Mouse (Mus musculus): ENCODE measurements at regions not wholly inside any gene's neighbourhood (a gene's known extent, or its start where the extent isn't known, plus 50 kb on each side); places are given as distances from the start of the nearest gene placed in this dataset.
A peak's percentile ranks its signal among the peaks of the same experiment; 100 is the strongest.
"Not testable (repeated sequence)": the region's sequence is repeated elsewhere in the genome, so short reads cannot be mapped to it uniquely, and the experiment has no call there.

- DNase-seq: no peak
Measured at GRCm38 (mm10) chr8:109320955-109321354, 172.9 kb upstream of the Pmfbp1 start.

- no peak for DNase-seq
Measured at GRCm38 (mm10) chr8:109323351-109323750, 170.5 kb upstream of the Pmfbp1 start.

DNA sequence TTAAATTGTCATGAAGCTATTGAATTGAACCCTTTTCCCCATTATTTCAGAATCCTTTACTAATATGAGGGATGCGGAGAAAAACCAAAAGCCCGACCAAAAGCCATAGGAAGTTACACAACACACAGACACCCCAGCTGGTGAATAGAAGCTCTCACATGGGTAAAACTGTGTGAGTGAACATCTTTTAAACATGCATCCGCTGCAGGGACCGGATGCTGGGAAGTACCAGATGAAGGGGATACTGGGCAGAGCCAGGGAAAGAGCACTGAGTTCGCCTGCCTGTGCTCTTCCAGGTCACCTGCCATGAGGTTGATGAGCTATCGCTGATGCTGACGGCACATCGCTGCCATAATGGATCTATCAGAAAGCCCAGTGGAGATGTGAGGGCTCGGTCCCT lies 169.6 kb upstream of the Pmfbp1 start:
- no peak for DNase-seq

- DNase-seq: no peak
Measured at GRCm38 (mm10) chr8:109336203-109336602, 157.6 kb upstream of the Pmfbp1 start.

DNA sequence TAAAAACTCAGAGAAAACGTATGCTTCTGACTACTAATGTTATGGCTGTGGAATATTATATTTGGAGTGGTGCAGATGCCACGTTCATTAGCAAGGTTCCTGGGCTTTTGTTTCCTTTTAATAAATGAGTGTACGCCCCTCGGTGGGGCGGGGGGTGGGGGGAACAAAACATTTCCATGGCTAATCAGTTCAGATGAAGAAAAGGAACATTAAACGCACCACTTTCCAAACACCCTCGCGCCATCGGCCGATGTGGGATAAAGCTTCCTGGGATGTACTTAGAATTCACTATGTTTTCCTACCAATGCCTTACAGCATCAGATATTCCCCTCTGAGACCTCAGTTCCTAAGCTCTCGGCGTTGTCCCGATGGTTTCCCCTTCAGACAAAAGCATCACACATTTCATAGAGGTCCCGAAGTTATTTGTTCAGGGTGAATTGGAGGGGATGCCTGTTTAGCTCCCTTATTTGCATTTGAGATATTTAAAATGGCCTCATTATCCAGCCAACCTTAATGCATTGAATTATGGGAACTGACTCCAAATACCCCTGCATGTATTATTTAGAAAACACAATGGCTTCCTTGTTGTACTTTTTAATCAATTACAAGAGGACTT lies 155.5 kb upstream of the Pmfbp1 start:
- no peak for DNase-seq

- not testable (repeated sequence) for DNase-seq
Measured at GRCm38 (mm10) chr8:109340647-109341046, 153.2 kb upstream of the Pmfbp1 start.

GRCm38 (mm10) chr8:109355168-109355567 lies 138.7 kb upstream of the Pmfbp1 start:
- DNase-seq: no peak

- DNase-seq: no peak
Measured at GRCm38 (mm10) chr8:109359396-109360051, 134.3 kb upstream of the Pmfbp1 start.

DNA sequence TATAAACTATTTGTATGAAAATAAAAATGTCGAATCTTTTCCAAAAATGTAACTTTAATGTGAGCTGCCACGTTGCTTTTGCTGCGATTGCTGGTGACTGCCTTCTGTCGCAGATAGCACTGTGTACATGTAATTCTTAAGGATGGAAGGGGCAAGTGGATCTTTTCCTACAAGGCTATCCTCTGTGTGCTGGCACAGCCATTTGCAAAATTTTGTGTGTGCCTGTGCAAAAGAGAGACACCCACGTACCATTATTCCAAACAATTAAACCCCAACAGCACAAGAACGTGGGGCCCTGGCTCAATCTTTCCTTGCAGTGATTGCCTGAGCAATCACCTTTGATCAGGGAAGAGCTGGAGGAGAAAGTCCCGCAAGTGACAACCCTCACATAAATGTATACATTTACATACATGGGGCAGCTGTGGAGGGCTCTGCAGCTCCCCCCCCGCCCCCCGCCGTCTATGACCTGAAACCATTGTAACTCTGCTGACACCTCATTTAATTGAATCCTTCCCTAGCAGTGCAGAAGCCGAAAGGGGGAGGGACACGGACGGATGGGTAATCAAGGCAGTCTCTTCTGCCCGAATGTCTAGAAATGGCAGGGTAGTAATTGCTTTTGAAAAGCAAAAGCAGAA lies 133.6 kb upstream of the Pmfbp1 start:
- no peak for DNase-seq

GRCm38 (mm10) chr8:109360904-109361303 lies 132.9 kb upstream of the Pmfbp1 start:
- DNase-seq: no peak

DNA sequence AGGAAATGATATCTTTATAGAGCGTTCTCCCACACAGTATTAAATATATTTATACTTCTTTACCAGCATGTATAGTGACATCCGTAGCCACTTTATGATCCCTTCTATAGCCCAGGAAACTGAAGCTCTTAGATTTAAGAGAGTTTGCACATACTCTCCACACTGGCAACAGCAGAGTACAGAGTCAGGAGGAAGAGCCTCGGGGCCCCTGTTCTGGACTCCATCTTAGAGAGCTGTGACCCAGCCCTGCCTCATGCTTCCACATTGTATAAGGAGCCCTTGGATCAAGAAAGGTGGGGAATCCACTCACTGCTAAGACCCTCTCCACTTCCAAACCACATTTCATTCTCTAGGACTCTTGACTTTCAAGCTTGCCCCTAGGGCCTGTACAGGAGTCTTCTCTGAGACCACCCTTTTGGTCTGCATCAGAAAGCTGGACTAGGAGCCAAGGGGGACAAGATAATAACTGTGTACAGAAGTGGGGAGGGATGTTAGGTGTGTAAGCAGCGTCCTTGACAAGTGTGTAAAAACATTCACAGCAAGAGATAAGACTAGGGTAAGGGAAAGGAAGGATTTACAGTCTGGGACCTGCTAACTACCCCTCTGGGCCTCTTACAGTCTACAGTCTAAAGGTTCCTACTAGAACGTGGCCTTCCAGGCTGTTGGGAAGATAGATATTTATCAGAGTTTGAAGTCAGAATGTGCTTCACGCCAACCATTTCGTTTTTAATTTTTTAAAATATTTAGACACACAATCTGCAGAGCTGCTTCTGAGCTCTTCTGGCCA lies 132.1 kb upstream of the Pmfbp1 start:
- DNase-seq: no peak

DNA sequence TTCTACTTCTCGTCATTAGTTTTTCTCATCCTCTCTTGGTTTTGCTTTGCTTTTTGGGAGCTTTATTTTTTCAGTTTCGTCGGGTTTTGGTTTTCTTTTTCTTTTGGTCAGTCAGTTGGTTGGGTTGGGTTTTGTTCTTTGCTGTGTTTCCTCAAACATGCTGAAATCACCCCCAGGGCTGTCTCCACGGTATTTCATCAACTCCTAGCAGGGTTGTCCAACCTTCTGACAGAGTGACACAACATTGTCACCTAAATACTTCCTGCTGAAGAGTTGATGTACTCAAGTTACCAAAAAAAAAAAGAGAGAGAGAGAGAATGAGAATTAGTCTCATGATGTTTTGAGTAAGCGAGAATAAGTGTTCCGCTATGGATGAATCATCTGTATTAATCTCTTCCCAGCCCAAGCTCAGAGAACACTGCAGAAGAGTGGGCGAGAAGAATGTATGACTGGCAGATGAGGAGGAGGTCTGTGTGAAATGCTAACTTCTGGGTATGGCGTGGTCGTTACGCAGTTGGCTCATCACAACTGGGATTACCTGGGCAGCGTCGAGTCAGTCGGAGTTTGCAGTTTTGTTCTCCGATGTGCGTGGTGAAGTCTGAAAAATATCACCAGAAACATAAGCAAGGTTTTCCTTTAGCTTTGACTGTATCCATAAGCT lies 130.5 kb upstream of the Pmfbp1 start:
- no peak for DNase-seq

GRCm38 (mm10) chr8:109373977-109374376 lies 119.8 kb upstream of the Pmfbp1 start:
- no peak for DNase-seq

DNA sequence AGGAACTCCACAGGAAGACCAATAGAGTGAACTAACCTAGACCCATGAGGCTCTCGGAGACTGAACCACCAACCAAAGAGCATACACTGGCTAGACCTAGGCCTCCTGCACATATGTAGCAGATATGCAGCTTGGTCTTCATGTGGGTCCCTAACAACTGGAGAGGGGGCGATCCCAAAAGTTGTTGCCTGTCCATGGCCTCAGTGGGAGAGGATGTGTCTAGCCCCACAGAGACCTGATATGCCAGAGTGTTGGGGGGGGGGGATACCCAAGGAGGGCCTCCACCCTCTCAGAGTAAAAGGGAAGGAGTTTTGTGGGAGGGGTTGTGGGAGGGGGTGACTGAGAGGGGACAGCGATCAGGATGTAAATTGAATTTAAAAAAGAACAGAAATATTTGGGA lies 108.9 kb upstream of the Pmfbp1 start:
- DNase-seq: no peak

GRCm38 (mm10) chr8:109395133-109395855 lies 98.5 kb upstream of the Pmfbp1 start:
- no peak for DNase-seq

DNA sequence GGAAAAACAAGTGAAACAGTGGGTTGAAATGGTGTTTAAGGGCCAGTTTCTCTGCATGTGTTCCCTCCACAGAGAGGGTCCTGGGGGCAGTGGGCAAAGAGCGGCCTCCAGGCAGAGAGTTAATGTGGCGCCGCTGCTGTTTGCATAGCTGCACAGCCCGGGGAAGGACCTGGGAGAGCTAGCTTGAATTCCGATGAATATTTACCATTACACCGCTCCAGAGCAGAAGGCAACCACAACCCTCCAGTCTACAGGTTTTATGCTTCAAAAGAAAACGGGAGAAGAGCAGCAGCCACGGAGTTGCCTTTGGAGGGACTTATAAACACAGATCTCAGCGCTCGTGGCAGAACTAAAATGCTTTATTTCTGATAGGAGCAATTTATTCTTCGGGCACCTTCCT lies 94.2 kb upstream of the Pmfbp1 start:
- DNase-seq: no peak

DNA sequence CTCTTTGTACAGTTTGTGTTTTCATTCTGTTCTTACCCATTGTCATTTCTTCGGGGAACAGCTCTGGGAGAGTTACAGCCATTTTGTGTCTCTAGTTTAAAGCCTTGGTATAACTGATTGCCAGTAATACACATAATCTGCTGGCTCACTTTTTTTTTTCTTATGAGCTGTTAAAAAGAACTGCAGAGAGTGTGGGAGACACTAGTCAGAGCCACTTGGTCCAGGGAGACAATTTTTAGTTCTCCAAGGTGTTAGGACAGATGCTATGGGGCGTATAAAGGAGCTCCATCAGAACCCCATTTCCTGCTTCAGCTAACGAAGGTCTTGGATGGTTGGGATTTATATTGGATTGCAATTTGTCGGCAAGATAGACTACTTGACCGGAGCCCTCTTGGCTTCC lies 93.6 kb upstream of the Pmfbp1 start:
- no peak for DNase-seq

- peak; percentile 8 for DNase-seq
Measured at GRCm38 (mm10) chr8:109407913-109408312, 85.9 kb upstream of the Pmfbp1 start.

- no peak for DNase-seq
Measured at GRCm38 (mm10) chr8:109410531-109410930, 83.3 kb upstream of the Pmfbp1 start.

- no peak for DNase-seq
Measured at GRCm38 (mm10) chr8:109413386-109413785, 80.4 kb upstream of the Pmfbp1 start.

GRCm38 (mm10) chr8:109415315-109415714 lies 78.5 kb upstream of the Pmfbp1 start:
- DNase-seq: no peak

DNA sequence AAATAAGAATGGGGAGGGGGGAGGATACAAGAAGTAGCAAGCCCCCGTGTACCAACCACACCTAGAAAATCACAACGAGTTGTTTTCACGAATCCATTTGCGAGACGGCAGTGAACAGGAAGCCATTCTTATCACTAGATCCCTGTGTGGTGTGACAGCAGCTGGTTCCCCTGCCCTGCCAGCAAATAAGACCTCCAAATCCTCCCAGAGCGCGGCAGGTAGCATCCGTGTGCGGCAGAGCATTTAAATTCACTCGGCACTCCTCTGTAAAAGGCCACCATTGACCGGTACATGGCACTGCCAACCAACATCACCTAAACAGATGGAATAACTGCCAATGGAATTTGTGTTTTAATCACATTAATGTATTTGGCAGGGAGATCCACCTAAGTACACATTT lies 77.9 kb upstream of the Pmfbp1 start:
- DNase-seq: no peak
